9 mouse cellular contexts compared by ENCODE assay signal in genomic region chr2:142437606-142438461, GRCm38 (mm10).
DNase-seq lines count a peak whose midpoint lies in the region; ATAC-seq lines count a peak whose summit lies in the region.
"Had no signal": no experiment of that assay in that cellular context is flagged by ENCODE, and none has a peak within 500 bp of the region (broad histone marks: within the 10 kb centered on the region; RNA-seq: fewer than 3 reads in every experiment).

No protein-coding gene starts in this region.

- 60% methylated on average over 6 of the region's 6 CpGs for WGBS in embryonic facial prominence, embryonic 14.5 days

- peak; percentile 33; the same call in 1 of the 2 replicates for ATAC-seq in embryonic facial prominence, embryonic 14.5 days (ENCODE audit: low read depth)
- ATAC-seq: Patski had no signal

- H3K9me3 ChIP-seq in embryonic facial prominence, embryonic 14.5 days (ENCODE audit: control insufficient read depth, low read length) = no peaks in the 10 kb centered on the region

- H3K36me3 ChIP-seq in embryonic facial prominence, embryonic 14.5 days (ENCODE audit: control insufficient read depth, insufficient read depth, low read length) = no peaks in the 10 kb centered on the region

- 0 out of 2 replicates have a peak, but pooled peaks cover 3% of the 10 kb centered on the region for H3K4me1 ChIP-seq in embryonic facial prominence, embryonic 14.5 days (ENCODE audit: control insufficient read depth, insufficient read depth, low read length)

- H3K4me2 ChIP-seq in embryonic facial prominence, embryonic 14.5 days (ENCODE audit: low read depth, low read length) = no peak overlapping the region

- H3K27ac ChIP-seq in embryonic facial prominence, embryonic 14.5 days (replicated peaks; ENCODE audit: low read depth, low read length) = no peak overlapping the region

- H3K4me3 ChIP-seq in embryonic facial prominence, embryonic 14.5 days (ENCODE audit: low read depth, low read length) = no peak overlapping the region

- intact Hi-C loops in heart, postnatal 14 days (cut with DNase I) = no loop called here
- intact Hi-C loops in left cerebral cortex, postnatal 14 days (cut with DNase I) = no loop called here

- peak; percentile 5 for DNase-seq in testis, postnatal 14 days (ENCODE audit: low spot score)
- DNase-seq in testis, postnatal 10 days (ENCODE audit: low spot score) = no peak
- DNase-seq in embryonic facial prominence, embryonic 14.5 days (ENCODE audit: low spot score) = peak; percentile 23
- DNase-seq in heart, postnatal 14 days = peak; percentile 39 to 53
- peak; percentile 28 to 37 for DNase-seq in left cerebral cortex, postnatal 14 days (ENCODE audit: low spot score in 2 of 2)
- peak; percentile 48 for DNase-seq in right cerebral cortex, adult 18-20 months
- no peak for DNase-seq in spleen, adult 18-20 months
- no peak for DNase-seq in MN1 (ENCODE audit: low spot score)

- H3K9ac ChIP-seq in embryonic facial prominence, embryonic 14.5 days (ENCODE audit: low read depth, low read length) = no peak overlapping the region

- H3K27me3 ChIP-seq in embryonic facial prominence, embryonic 14.5 days (replicated peaks; ENCODE audit: control insufficient read depth, insufficient read depth, low read length) = no peaks in the 10 kb centered on the region
- H3K27me3 ChIP-seq: Patski had no signal

Comparison
In these comparisons a context has a peak if more than half of its experiments do, and no peak if none do; other contexts are left out.
1. DNase-seq: peak in testis, postnatal 14 days (single experiment), embryonic facial prominence, embryonic 14.5 days (single experiment), heart, postnatal 14 days (2 of 2), left cerebral cortex, postnatal 14 days (2 of 2) and right cerebral cortex, adult 18-20 months (single experiment); none in testis, postnatal 10 days (single experiment), spleen, adult 18-20 months (0 of 2) and MN1 (single experiment).